Mouse (Mus musculus) G1E (cell line): ENCODE data around the gene Adgra1.

Experiments
- CTCF ChIP-seq: IDR thresholded peaks from 2 replicates; pipeline ENCODE4 v1.5.1; 2012; ENCODE audit warnings: low read depth, low read length, inconsistent platforms, mixed read lengths
- GATA1 ChIP-seq: IDR thresholded peaks from 2 replicates; pipeline ENCODE4 v1.6.1; 2012; ENCODE audit warnings: borderline replicate concordance, low read length, inconsistent platforms, mixed read lengths

- TF ChIP-seq CTCF (no peak), GATA1 (no peak)
Observed at GRCm38 (mm10) chr7:139789718-139790117, 44.3 kb upstream of the Adgra1 start.
